Mouse (Mus musculus): ENCODE measurements around the gene Reps2.

DNA sequence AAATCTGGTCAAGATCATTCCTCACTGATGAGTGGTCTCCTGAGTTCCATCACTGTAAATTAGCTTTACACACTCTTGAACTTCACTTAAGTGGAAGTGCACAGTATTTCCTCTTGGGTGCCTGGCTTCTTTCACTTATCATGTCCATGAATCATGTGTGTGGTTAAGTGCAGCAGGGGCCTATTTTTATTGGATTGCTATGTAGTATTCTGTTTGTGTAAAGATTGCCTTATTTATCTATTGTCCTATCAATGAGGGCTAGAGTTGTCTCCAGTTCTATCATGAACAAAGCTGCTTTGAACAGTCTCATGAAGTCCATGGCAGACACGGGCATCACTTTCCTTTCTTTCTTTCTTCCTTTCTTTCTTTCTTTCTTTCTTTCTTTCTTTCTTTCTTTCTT lies 41.9 kb upstream of the Reps2 start:
- TF ChIP-seq TCF12 (IDR thresholded peaks at IDR 0.05; ENCODE audit: low read depth, low read length) (no peak), CTCF (IDR thresholded peaks at IDR 0.05 in 2 of 3, conservative IDR thresholded peaks at IDR 0.05 in 1 of 3; ENCODE audit: control insufficient read depth in 1 of 3, insufficient read depth in 1 of 3, low read depth in 2 of 3, low read length in 3 of 3, poor library complexity in 1 of 3, severe bottlenecking in 1 of 3) (no peak), POLR2A (IDR thresholded peaks at IDR 0.05; ENCODE audit: control insufficient read depth in 1 of 2, insufficient read depth in 1 of 2, low read depth in 1 of 2, low read length in 2 of 2, poor library complexity in 1 of 2) (no peak), ETS1 (IDR thresholded peaks at IDR 0.05; ENCODE audit: low read depth, low read length) (no peak)
